Mouse (Mus musculus): ENCODE data around the gene Poc1a. TPM values are rescaled to one million over a fixed set of nuclear protein-coding genes. Genes with fewer than 3 reads are reported as not detected.

Poc1a gene
- polyA plus RNA-seq, 1 experiment, result 32.6 TPM

GRCm38 (mm10) chr9:106354810-106355209 is 73.9 kb downstream of the Poc1a start:
- Histone ChIP-seq H3K4me3 (ENCODE audit: insufficient read depth, low read length) (no peak overlapping the region), H3K27ac (ENCODE audit: insufficient read depth, low read length) (no peak overlapping the region)
- TF ChIP-seq CTCF (IDR thresholded peaks at IDR 0.05; ENCODE audit: extremely low read depth, insufficient read depth, low read length) (no peak), POLR2A (IDR thresholded peaks at IDR 0.05; ENCODE audit: extremely low read depth, insufficient read depth, low read length) (no peak)

GRCm38 (mm10) chr9:106355217-106355974 is 74.5 kb downstream of the Poc1a start:
- H3K4me1 ChIP-seq (ENCODE audit: control insufficient read depth, insufficient read depth, low read length), result no peaks in the 10 kb centered on the region
- no peak overlapping the region for H3K4me3 ChIP-seq (ENCODE audit: insufficient read depth, low read length)
- no peak overlapping the region for H3K27ac ChIP-seq (ENCODE audit: insufficient read depth, low read length)
- TF ChIP-seq CTCF (IDR thresholded peaks at IDR 0.05; ENCODE audit: extremely low read depth, insufficient read depth, low read length) (no peak), POLR2A (IDR thresholded peaks at IDR 0.05; ENCODE audit: extremely low read depth, insufficient read depth, low read length) (no peak)

More at GRCm38 (mm10) chr9:106354810-106355209, 73.9 kb downstream of the Poc1a start:
- no peaks in the 10 kb centered on the region for H3K4me1 ChIP-seq (ENCODE audit: control insufficient read depth, insufficient read depth, low read length)

DNA sequence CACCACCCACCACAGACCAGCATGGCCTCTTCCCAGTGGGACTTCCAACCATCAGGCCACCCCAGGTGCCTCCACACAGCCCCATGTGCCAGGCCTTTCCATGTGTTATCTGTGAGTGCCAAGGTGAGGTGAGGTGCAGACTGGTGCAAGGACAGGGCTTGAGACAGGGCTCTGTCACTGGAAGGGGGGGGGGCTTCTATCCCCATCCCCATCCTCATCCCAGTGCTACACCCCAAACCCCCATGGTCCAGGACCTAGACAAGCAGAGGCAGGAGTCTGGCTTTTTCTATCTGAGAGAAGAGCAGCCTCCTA is 75.1 kb downstream of the Poc1a start:
- TF ChIP-seq POLR2A (IDR thresholded peaks at IDR 0.05; ENCODE audit: extremely low read depth, insufficient read depth, low read length) (no peak), CTCF (IDR thresholded peaks at IDR 0.05; ENCODE audit: extremely low read depth, insufficient read depth, low read length) (no peak)
- no peak overlapping the region for H3K4me3 ChIP-seq (ENCODE audit: insufficient read depth, low read length)
- no peaks in the 10 kb centered on the region for H3K4me1 ChIP-seq (ENCODE audit: control insufficient read depth, insufficient read depth, low read length)
- H3K27ac ChIP-seq (ENCODE audit: insufficient read depth, low read length), result no peak overlapping the region

DNA sequence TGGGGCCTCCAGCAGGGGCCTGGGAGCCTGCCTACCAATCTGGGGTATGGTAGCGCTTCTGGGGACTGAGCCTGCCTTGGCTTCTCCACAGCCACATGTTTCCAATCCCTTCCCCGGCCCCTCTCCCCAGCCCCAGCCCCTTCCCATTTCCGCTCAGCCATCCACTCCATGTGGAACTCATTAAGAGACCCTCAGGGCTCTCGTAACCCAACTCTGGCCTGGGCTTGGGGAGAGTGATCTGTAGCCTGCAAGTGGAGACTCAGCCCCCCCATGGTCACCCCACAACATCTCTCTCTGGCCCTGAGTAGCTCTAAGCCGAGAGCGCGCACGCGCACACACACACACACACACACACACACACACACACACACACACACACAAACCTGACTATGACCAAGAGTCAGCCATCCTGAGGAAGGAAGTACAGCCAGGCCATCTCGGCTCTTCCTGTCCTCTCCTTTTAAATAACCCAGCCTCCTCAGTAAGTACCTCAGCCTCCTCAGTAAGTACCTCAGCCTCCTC is 75.5 kb downstream of the Poc1a start:
- Histone ChIP-seq H3K4me1 (ENCODE audit: control insufficient read depth, insufficient read depth, low read length) (no peaks in the 10 kb centered on the region), H3K27ac (ENCODE audit: insufficient read depth, low read length) (no peak overlapping the region), H3K4me3 (ENCODE audit: insufficient read depth, low read length) (no peak overlapping the region)
- no peak for TF ChIP-seq POLR2A (IDR thresholded peaks at IDR 0.05; ENCODE audit: extremely low read depth, insufficient read depth, low read length)
- no peak for TF ChIP-seq CTCF (IDR thresholded peaks at IDR 0.05; ENCODE audit: extremely low read depth, insufficient read depth, low read length)

GRCm38 (mm10) chr9:106357167-106357566 is 76.3 kb downstream of the Poc1a start:
- H3K4me1 ChIP-seq (ENCODE audit: control insufficient read depth, insufficient read depth, low read length), result no peaks in the 10 kb centered on the region
- no peak overlapping the region for H3K4me3 ChIP-seq (ENCODE audit: insufficient read depth, low read length)
- TF ChIP-seq CTCF (IDR thresholded peaks at IDR 0.05; ENCODE audit: extremely low read depth, insufficient read depth, low read length) (no peak), POLR2A (IDR thresholded peaks at IDR 0.05; ENCODE audit: extremely low read depth, insufficient read depth, low read length) (no peak)
- no peak overlapping the region for H3K27ac ChIP-seq (ENCODE audit: insufficient read depth, low read length)

GRCm38 (mm10) chr9:106359297-106359696 is 78.4 kb downstream of the Poc1a start:
- TF ChIP-seq POLR2A (IDR thresholded peaks at IDR 0.05; ENCODE audit: extremely low read depth, insufficient read depth, low read length) (no peak), CTCF (IDR thresholded peaks at IDR 0.05; ENCODE audit: extremely low read depth, insufficient read depth, low read length) (no peak)
- Histone ChIP-seq H3K4me3 (ENCODE audit: insufficient read depth, low read length) (no peak overlapping the region), H3K27ac (ENCODE audit: insufficient read depth, low read length) (no peak overlapping the region), H3K4me1 (ENCODE audit: control insufficient read depth, insufficient read depth, low read length) (no peaks in the 10 kb centered on the region)

GRCm38 (mm10) chr9:106361140-106361539 is 80.3 kb downstream of the Poc1a start:
- no peak overlapping the region for H3K27ac ChIP-seq (ENCODE audit: insufficient read depth, low read length)
- no peak for TF ChIP-seq POLR2A (IDR thresholded peaks at IDR 0.05; ENCODE audit: extremely low read depth, insufficient read depth, low read length)
- no peak for TF ChIP-seq CTCF (IDR thresholded peaks at IDR 0.05; ENCODE audit: extremely low read depth, insufficient read depth, low read length)
- no peaks in the 10 kb centered on the region for H3K4me1 ChIP-seq (ENCODE audit: control insufficient read depth, insufficient read depth, low read length)
- H3K4me3 ChIP-seq (ENCODE audit: insufficient read depth, low read length), result no peak overlapping the region

GRCm38 (mm10) chr9:106365333-106365732 is 84.5 kb downstream of the Poc1a start:
- TF ChIP-seq CTCF (IDR thresholded peaks at IDR 0.05; ENCODE audit: extremely low read depth, insufficient read depth, low read length), result no peak
- no peak overlapping the region for H3K27ac ChIP-seq (ENCODE audit: insufficient read depth, low read length)
- H3K4me1 ChIP-seq (ENCODE audit: control insufficient read depth, insufficient read depth, low read length), result no peaks in the 10 kb centered on the region
- no peak overlapping the region for H3K4me3 ChIP-seq (ENCODE audit: insufficient read depth, low read length)

- H3K4me3 ChIP-seq (ENCODE audit: insufficient read depth, low read length), result no peak overlapping the region
- H3K27ac ChIP-seq (ENCODE audit: insufficient read depth, low read length), result no peak overlapping the region
- H3K4me1 ChIP-seq (ENCODE audit: control insufficient read depth, insufficient read depth, low read length), result no peaks in the 10 kb centered on the region
- TF ChIP-seq CTCF (IDR thresholded peaks at IDR 0.05; ENCODE audit: extremely low read depth, insufficient read depth, low read length) (no peak), POLR2A (IDR thresholded peaks at IDR 0.05; ENCODE audit: extremely low read depth, insufficient read depth, low read length) (no peak)
Observed at GRCm38 (mm10) chr9:106366188-106366587, 85.3 kb downstream of the Poc1a start.

- peak overlapping the region; percentile 99 for H3K4me3 ChIP-seq (ENCODE audit: insufficient read depth, low read length)
- no peak overlapping the region for H3K27ac ChIP-seq (ENCODE audit: insufficient read depth, low read length)
- H3K4me1 ChIP-seq (ENCODE audit: control insufficient read depth, insufficient read depth, low read length), result no peaks in the 10 kb centered on the region
- no peak for TF ChIP-seq CTCF (IDR thresholded peaks at IDR 0.05; ENCODE audit: extremely low read depth, insufficient read depth, low read length)
- TF ChIP-seq POLR2A (IDR thresholded peaks at IDR 0.05; ENCODE audit: extremely low read depth, insufficient read depth, low read length), result no peak
Observed at GRCm38 (mm10) chr9:106367001-106367400, 86.1 kb downstream of the Poc1a start.
